Mouse (Mus musculus) myocyte (in vitro differentiated cells): Measurements from ENCODE around the gene Gstm6.

ENCODE experiments used
- CEBPB ChIP-seq: IDR thresholded peaks from 2 replicates; pipeline ENCODE4 v1.6.1; 2011; ENCODE audit warnings: mild to moderate bottlenecking, moderate library complexity; ENCODE audit not compliant: poor library complexity, insufficient read depth, severe bottlenecking
- MAX ChIP-seq: IDR thresholded peaks from one replicate; pipeline ENCODE4 v1.6.1; 2011; ENCODE audit warnings: low read depth, mild to moderate bottlenecking, control low read depth
- MYOD1 ChIP-seq, 3 experiments: IDR thresholded peaks; one replicate each; pipeline ENCODE4 v1.6.1; 2011; ENCODE audit warnings: control low read depth in 2 of 3, low read depth in 2 of 3, mild to moderate bottlenecking in 2 of 3, moderate library complexity in 1 of 3; ENCODE audit not compliant: insufficient read length in 2 of 3, control insufficient read depth in 1 of 3
- MYOG ChIP-seq, 3 experiments: IDR thresholded peaks; one replicate each; pipeline ENCODE4 v1.6.1; 2011; ENCODE audit warnings: control low read depth in 2 of 3, low read depth in 2 of 3, mild to moderate bottlenecking in 2 of 3; ENCODE audit not compliant: insufficient read length in 2 of 3, control insufficient read depth in 1 of 3, insufficient read depth in 1 of 3
- POLR2A ChIP-seq: IDR thresholded peaks from one replicate; pipeline ENCODE4 v1.6.1; 2011; ENCODE audit warnings: low read depth, mild to moderate bottlenecking, control low read depth, moderate library complexity; ENCODE audit not compliant: insufficient read length
- POLR2AphosphoS2 ChIP-seq: IDR thresholded peaks from one replicate; pipeline ENCODE4 v1.6.1; 2011; ENCODE audit warnings: low read depth, control low read depth; ENCODE audit not compliant: insufficient read length
- REST ChIP-seq: IDR thresholded peaks from one replicate; pipeline ENCODE4 v1.6.1; 2011; ENCODE audit warnings: mild to moderate bottlenecking, control low read depth, moderate library complexity; ENCODE audit not compliant: insufficient read depth, insufficient read length
- TCF12 ChIP-seq: IDR thresholded peaks from one replicate; pipeline ENCODE4 v1.6.1; 2011; ENCODE audit warnings: mild to moderate bottlenecking, control low read depth; ENCODE audit not compliant: poor library complexity, insufficient read depth, severe bottlenecking
- USF1 ChIP-seq: IDR thresholded peaks from one replicate; pipeline ENCODE4 v1.6.1; 2011; ENCODE audit warnings: low read depth, mild to moderate bottlenecking, control low read depth, moderate library complexity

- TF ChIP-seq MAX (no peak), POLR2A (no peak), MYOD1 (IDR thresholded peaks at IDR 0.05; ENCODE audit: control insufficient read depth in 1 of 3, insufficient read length in 2 of 3, low read depth in 2 of 3) (no peak), CEBPB (no peak), TCF12 (no peak), REST (no peak), POLR2AphosphoS2 (no peak), USF1 (no peak), MYOG (IDR thresholded peaks at IDR 0.05; ENCODE audit: control insufficient read depth in 1 of 3, insufficient read depth in 1 of 3, insufficient read length in 2 of 3, low read depth in 2 of 3) (no peak)
Observed at GRCm38 (mm10) chr3:107983771-107984170, 40.2 kb upstream of the Gstm6 start.
